Mouse (Mus musculus): ENCODE results near the gene Synpo2l. TPM values are rescaled to one million over a fixed set of nuclear protein-coding genes. Genes with fewer than 3 reads are reported as not detected.
"Not testable (repeated sequence)": the region's sequence is repeated elsewhere in the genome, so short reads cannot be mapped to it uniquely, and the experiment has no call there.

Synpo2l gene
- total RNA-seq, 2 experiments from 2014 or later: 0.07 TPM; not detected in 1

- ATAC-seq (ENCODE audit: poor library complexity, severe bottlenecking): no peak
Measured at GRCm38 (mm10) chr14:20645547-20645946, 22.6 kb downstream of the Synpo2l start.

GRCm38 (mm10) chr14:20641438-20641875, 26.7 kb downstream of the Synpo2l start:
- ATAC-seq (ENCODE audit: poor library complexity, severe bottlenecking): 0 out of 2 replicates have a peak, but pooled peaks have one; percentile 2

GRCm38 (mm10) chr14:20640644-20641437, 27.3 kb downstream of the Synpo2l start, which contains the start of gene Usp54:
Gene Usp54, minus strand, starts transcription at chr14:20641063.
- ATAC-seq (ENCODE audit: poor library complexity, severe bottlenecking): peak; percentile 98

GRCm38 (mm10) chr14:20639918-20640619, 28.1 kb downstream of the Synpo2l start:
- no peak for ATAC-seq (ENCODE audit: poor library complexity, severe bottlenecking)

GRCm38 (mm10) chr14:20638702-20639101, 29.5 kb downstream of the Synpo2l start:
- no peak for ATAC-seq (ENCODE audit: poor library complexity, severe bottlenecking)

- ATAC-seq (ENCODE audit: poor library complexity, severe bottlenecking): no peak
Measured at GRCm38 (mm10) chr14:20637818-20638574, 30.2 kb downstream of the Synpo2l start.

- ATAC-seq (ENCODE audit: poor library complexity, severe bottlenecking): not testable (repeated sequence)
Measured at GRCm38 (mm10) chr14:20636968-20637367, 31.2 kb downstream of the Synpo2l start.

GRCm38 (mm10) chr14:20635546-20635945, 32.6 kb downstream of the Synpo2l start:
- ATAC-seq (ENCODE audit: poor library complexity, severe bottlenecking): no peak

GRCm38 (mm10) chr14:20631253-20631652, 36.9 kb downstream of the Synpo2l start:
- no peak for ATAC-seq (ENCODE audit: poor library complexity, severe bottlenecking)

GRCm38 (mm10) chr14:20626971-20627370, 41.2 kb downstream of the Synpo2l start:
- ATAC-seq (ENCODE audit: poor library complexity, severe bottlenecking): no peak

- ATAC-seq (ENCODE audit: poor library complexity, severe bottlenecking): no peak
Measured at GRCm38 (mm10) chr14:20626447-20626846, 41.7 kb downstream of the Synpo2l start.

- ATAC-seq (ENCODE audit: poor library complexity, severe bottlenecking): no peak
Measured at GRCm38 (mm10) chr14:20622907-20623306, 45.2 kb downstream of the Synpo2l start.

- no peak for ATAC-seq (ENCODE audit: poor library complexity, severe bottlenecking)
Measured at GRCm38 (mm10) chr14:20622412-20622811, 45.7 kb downstream of the Synpo2l start.

GRCm38 (mm10) chr14:20621903-20622302, 46.3 kb downstream of the Synpo2l start:
- no peak for ATAC-seq (ENCODE audit: poor library complexity, severe bottlenecking)

- ATAC-seq (ENCODE audit: poor library complexity, severe bottlenecking): no peak
Measured at GRCm38 (mm10) chr14:20619131-20619530, 49.0 kb downstream of the Synpo2l start.

GRCm38 (mm10) chr14:20618211-20618610, 49.9 kb downstream of the Synpo2l start:
- no peak for ATAC-seq (ENCODE audit: poor library complexity, severe bottlenecking)

GRCm38 (mm10) chr14:20616421-20616820, 51.7 kb downstream of the Synpo2l start:
- no peak for ATAC-seq (ENCODE audit: poor library complexity, severe bottlenecking)

- no peak for ATAC-seq (ENCODE audit: poor library complexity, severe bottlenecking)
Measured at GRCm38 (mm10) chr14:20615075-20615474, 53.1 kb downstream of the Synpo2l start.

- ATAC-seq (ENCODE audit: poor library complexity, severe bottlenecking): no peak
Measured at GRCm38 (mm10) chr14:20612820-20613219, 55.3 kb downstream of the Synpo2l start.

GRCm38 (mm10) chr14:20610146-20610545, 58.0 kb downstream of the Synpo2l start:
- ATAC-seq (ENCODE audit: poor library complexity, severe bottlenecking): no peak

- no peak for ATAC-seq (ENCODE audit: poor library complexity, severe bottlenecking)
Measured at GRCm38 (mm10) chr14:20609519-20609918, 58.6 kb downstream of the Synpo2l start.
